Mouse (Mus musculus): ENCODE measurements around the gene Pum2.

DNA sequence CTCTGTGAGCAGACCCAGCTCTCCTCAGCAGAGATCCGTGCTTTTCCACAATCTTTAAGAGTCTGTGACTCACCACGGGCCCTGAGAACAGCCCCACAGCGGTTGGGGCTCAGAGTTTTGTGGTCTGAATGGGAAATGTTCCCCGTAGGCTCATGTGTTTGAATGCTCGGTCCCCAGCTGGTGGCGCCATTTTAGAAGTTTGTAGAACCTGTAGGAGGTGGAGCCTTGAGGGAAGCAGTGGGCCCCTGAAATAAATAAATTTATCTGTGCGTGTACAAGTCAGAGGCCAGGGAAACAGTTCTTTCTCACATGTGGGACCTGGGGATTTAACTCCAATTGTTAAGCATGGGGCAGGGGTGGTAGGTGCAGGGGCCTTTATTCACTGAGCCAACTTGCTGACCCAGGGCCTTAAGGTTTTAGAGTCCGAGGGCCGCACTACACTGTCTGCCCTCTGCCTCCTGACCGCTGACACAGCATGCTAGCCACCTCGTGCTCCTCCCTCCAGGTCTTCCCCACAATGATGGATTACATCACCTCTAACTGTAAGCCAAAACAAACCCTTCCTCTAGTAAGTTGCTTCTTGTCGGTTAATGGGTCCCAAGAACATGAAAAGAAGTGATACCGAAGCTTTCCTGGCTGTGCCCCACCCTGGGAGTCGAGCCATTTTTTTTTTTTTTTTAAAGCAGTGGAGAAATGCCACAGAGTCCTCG lies 90.4 kb downstream of the Pum2 start:
- TF ChIP-seq CTCF (IDR thresholded peaks at IDR 0.05; ENCODE audit: low read depth, low read length) (peak; percentile 10; the same call in 1 of the 2 replicates), POLR2A (IDR thresholded peaks at IDR 0.05; ENCODE audit: extremely low read depth, insufficient read depth, low read length) (no peak)
